Mouse (Mus musculus): ENCODE data around the gene Dnah17.

- no peak for TF ChIP-seq EP300 (IDR thresholded peaks at IDR 0.05; ENCODE audit: low read depth)
- no peak for TF ChIP-seq CTCF (IDR thresholded peaks at IDR 0.05; ENCODE audit: low read depth)
These were observed 143.4 kb downstream of the Dnah17 start for GRCm38 (mm10) chr11:117987032-117987451.

Data from liver, postnatal 0 days (tissue).